Mouse (Mus musculus) lung, adult 18-20 months (tissue): Measurements from ENCODE around the gene Cpne4.

Experiments used
- DNase-seq, 2 experiments: peaks; one replicate each; pipeline ENCODE4 v3.0.0; 2022; ENCODE audit warnings: mixed read lengths in 2 of 2

Gene Cpne4

GRCm38 (mm10) chr9:104546986-104547385 lies at the start of gene Cpne4:
TSS of gene Cpne4 (plus strand) at chr9:104547286.
- no peak for DNase-seq

- DNase-seq, result no peak
Measured at GRCm38 (mm10) chr9:104515187-104515586, 31.9 kb upstream of the Cpne4 start.

GRCm38 (mm10) chr9:104535508-104535907 lies 11.6 kb upstream of the Cpne4 start:
- no peak for DNase-seq

- DNase-seq, result no peak
Measured at GRCm38 (mm10) chr9:104565815-104566214, 18.7 kb downstream of the Cpne4 start.

GRCm38 (mm10) chr9:104566468-104566867 lies 19.4 kb downstream of the Cpne4 start:
- no peak for DNase-seq

- no peak for DNase-seq
Measured at GRCm38 (mm10) chr9:104567096-104567495, 20.0 kb downstream of the Cpne4 start.

- peak; percentile 45 to 53 for DNase-seq
Measured at GRCm38 (mm10) chr9:104569480-104570167, 22.5 kb downstream of the Cpne4 start.

- DNase-seq, result no peak
Measured at GRCm38 (mm10) chr9:104572856-104573255, 25.8 kb downstream of the Cpne4 start.

- peak; percentile 12 to 15 for DNase-seq
Measured at GRCm38 (mm10) chr9:104574476-104574875, 27.4 kb downstream of the Cpne4 start.

GRCm38 (mm10) chr9:104581921-104582624 lies 35.0 kb downstream of the Cpne4 start:
- no peak for DNase-seq

- DNase-seq, result peak in 1 of 2 experiments; percentile 4
Measured at GRCm38 (mm10) chr9:104582675-104583074, 35.6 kb downstream of the Cpne4 start.

GRCm38 (mm10) chr9:104594550-104594949 lies 47.5 kb downstream of the Cpne4 start:
- no peak for DNase-seq

GRCm38 (mm10) chr9:104594979-104595378 lies 47.9 kb downstream of the Cpne4 start:
- no peak for DNase-seq

- DNase-seq, result no peak
Measured at GRCm38 (mm10) chr9:104612523-104612922, 65.4 kb downstream of the Cpne4 start.

GRCm38 (mm10) chr9:104616691-104617090 lies 69.6 kb downstream of the Cpne4 start:
- DNase-seq, result no peak

- no peak for DNase-seq
Measured at GRCm38 (mm10) chr9:104623564-104623963, 76.5 kb downstream of the Cpne4 start.

- DNase-seq, result no peak
Measured at GRCm38 (mm10) chr9:104627816-104628215, 80.7 kb downstream of the Cpne4 start.

GRCm38 (mm10) chr9:104629282-104629681 lies 82.2 kb downstream of the Cpne4 start:
- peak in 1 of 2 experiments; percentile 5 for DNase-seq

GRCm38 (mm10) chr9:104646348-104646994 lies 99.4 kb downstream of the Cpne4 start:
- DNase-seq, result no peak

GRCm38 (mm10) chr9:104652691-104653261 lies 105.7 kb downstream of the Cpne4 start:
- DNase-seq, result no peak

GRCm38 (mm10) chr9:104659758-104660157 lies 112.7 kb downstream of the Cpne4 start:
- DNase-seq, result no peak

- DNase-seq, result no peak
Measured at GRCm38 (mm10) chr9:104676665-104677064, 129.6 kb downstream of the Cpne4 start.

GRCm38 (mm10) chr9:104678571-104678970 lies 131.5 kb downstream of the Cpne4 start:
- no peak for DNase-seq
